19 mouse cellular contexts compared by ENCODE assay signal in the genomic region with DNA sequence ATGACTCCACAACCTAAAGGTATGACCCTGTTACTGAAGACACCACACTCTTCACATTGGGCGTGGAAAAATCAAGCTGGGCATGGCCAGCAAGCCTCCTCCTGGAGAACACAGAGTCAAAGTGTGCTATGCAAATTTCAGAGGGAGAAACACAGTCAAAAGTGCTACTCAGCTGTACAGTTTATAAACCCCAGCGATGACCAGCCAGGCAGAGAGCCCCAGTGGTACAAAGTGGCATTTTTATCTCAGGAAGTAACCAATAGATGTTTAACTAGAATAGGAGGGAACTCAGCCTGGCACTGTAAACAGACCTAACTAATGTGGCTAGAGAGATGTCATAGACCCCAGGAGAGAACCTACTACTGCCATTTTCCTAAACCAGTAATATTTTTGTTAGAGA.
DNase-seq lines count a peak whose midpoint lies in the region; ATAC-seq and TF ChIP-seq lines count a peak whose summit lies in the region.
"Had no signal": no experiment of that assay in that cellular context is flagged by ENCODE, and none has a peak within 500 bp of the region (broad histone marks: within the 10 kb centered on the region; RNA-seq: fewer than 3 reads in every experiment).

No protein-coding gene starts in this region.

- 55% methylated on average over 2 of the region's 2 CpGs for WGBS in kidney, embryonic 16.5 days
- WGBS in kidney, embryonic 14.5 days = 63% methylated on average over 2 of the region's 2 CpGs
- WGBS in midbrain, postnatal 0 days = 85% methylated on average over 2 of the region's 2 CpGs
- WGBS in midbrain, embryonic 16.5 days = 77% methylated on average over 2 of the region's 2 CpGs
- 82% methylated on average over 2 of the region's 2 CpGs for WGBS in embryonic facial prominence, embryonic 10.5 days

- no peaks in the 10 kb centered on the region for H3K9me3 ChIP-seq in kidney, embryonic 16.5 days (ENCODE audit: low read length)
- H3K9me3 ChIP-seq in kidney, embryonic 14.5 days (ENCODE audit: control insufficient read depth, low read length) = no peaks in the 10 kb centered on the region
- H3K9me3 ChIP-seq in midbrain, postnatal 0 days (ENCODE audit: low read length) = no peaks in the 10 kb centered on the region
- H3K9me3 ChIP-seq in midbrain, embryonic 16.5 days (replicated peaks; ENCODE audit: control insufficient read depth, low read length, poor library complexity, severe bottlenecking) = no peaks in the 10 kb centered on the region
- H3K9me3 ChIP-seq in embryonic facial prominence, embryonic 10.5 days = no peaks in the 10 kb centered on the region
- H3K9me3 ChIP-seq: forebrain, embryonic 13.5 days; heart, embryonic 12.5 days; hindbrain, embryonic 10.5 days had no signal

- H3K4me2 ChIP-seq in kidney, embryonic 16.5 days (replicated peaks; ENCODE audit: low read depth, low read length) = no peak overlapping the region
- no peak overlapping the region for H3K4me2 ChIP-seq in kidney, embryonic 14.5 days (replicated peaks; ENCODE audit: low read depth, low read length)
- no peak overlapping the region for H3K4me2 ChIP-seq in midbrain, postnatal 0 days (ENCODE audit: low read depth, low read length, poor library complexity, severe bottlenecking)
- no peak overlapping the region for H3K4me2 ChIP-seq in midbrain, embryonic 16.5 days (ENCODE audit: low read length)
- H3K4me2 ChIP-seq: forebrain, embryonic 13.5 days; heart, embryonic 12.5 days; hindbrain, embryonic 14.5 days had no signal

- TF ChIP-seq CTCF in midbrain, postnatal 0 days (IDR thresholded peaks at IDR 0.05) = 0 out of 2 replicates have a peak, but pooled peaks have one; percentile 10

- peak; percentile 35; the same call in 1 of the 2 replicates for ATAC-seq in kidney, embryonic 16.5 days (ENCODE audit: low FRiP score, low TSS enrichment)
- no peak for ATAC-seq in kidney, embryonic 14.5 days (ENCODE audit: low FRiP score, low TSS enrichment)
- no peak for ATAC-seq in midbrain, postnatal 0 days (ENCODE audit: low FRiP score)
- ATAC-seq in midbrain, embryonic 16.5 days = no peak
- ATAC-seq: activated CD4-positive, CD25-positive, alpha-beta regulatory T cell, adult 4 months; forebrain, embryonic 13.5 days; forebrain, postnatal 0 days; Patski had no signal

- H3K27ac ChIP-seq in kidney, embryonic 16.5 days (ENCODE audit: low read length) = no peak overlapping the region
- H3K27ac ChIP-seq in kidney, embryonic 14.5 days (ENCODE audit: low read depth, low read length) = no peak overlapping the region
- no peak overlapping the region for H3K27ac ChIP-seq in midbrain, postnatal 0 days (ENCODE audit: low read depth, low read length)
- H3K27ac ChIP-seq in midbrain, embryonic 16.5 days (ENCODE audit: low read length) = no peak overlapping the region
- no peak overlapping the region for H3K27ac ChIP-seq in embryonic facial prominence, embryonic 10.5 days (replicated peaks)
- H3K27ac ChIP-seq: forebrain, embryonic 13.5 days; hindbrain, embryonic 10.5 days; hindbrain, embryonic 14.5 days had no signal

- no peaks in the 10 kb centered on the region for H3K36me3 ChIP-seq in kidney, embryonic 16.5 days (ENCODE audit: insufficient read depth, low read length)
- H3K36me3 ChIP-seq in kidney, embryonic 14.5 days (ENCODE audit: control insufficient read depth, insufficient read depth, low read length) = no peaks in the 10 kb centered on the region
- H3K36me3 ChIP-seq in midbrain, postnatal 0 days (ENCODE audit: insufficient read depth, low read length) = no peaks in the 10 kb centered on the region
- H3K36me3 ChIP-seq in midbrain, embryonic 16.5 days (ENCODE audit: control insufficient read depth, insufficient read depth, low read length) = no peaks in the 10 kb centered on the region
- H3K36me3 ChIP-seq in embryonic facial prominence, embryonic 10.5 days (replicated peaks) = no peaks in the 10 kb centered on the region
- H3K36me3 ChIP-seq: hindbrain, embryonic 10.5 days had no signal

- H3K4me3 ChIP-seq in kidney, embryonic 16.5 days (ENCODE audit: low read length) = no peak overlapping the region
- H3K4me3 ChIP-seq in kidney, embryonic 14.5 days (ENCODE audit: low read length) = no peak overlapping the region
- no peak overlapping the region for H3K4me3 ChIP-seq in midbrain, postnatal 0 days (ENCODE audit: low read depth, low read length)
- no peak overlapping the region for H3K4me3 ChIP-seq in midbrain, embryonic 16.5 days (ENCODE audit: low read depth, low read length)
- no peak overlapping the region for H3K4me3 ChIP-seq in embryonic facial prominence, embryonic 10.5 days
- H3K4me3 ChIP-seq: forebrain, embryonic 13.5 days; heart, embryonic 12.5 days; hindbrain, embryonic 10.5 days had no signal

- no peak overlapping the region for H3K9ac ChIP-seq in kidney, embryonic 16.5 days (replicated peaks; ENCODE audit: low read length)
- no peak overlapping the region for H3K9ac ChIP-seq in kidney, embryonic 14.5 days (ENCODE audit: low read depth, low read length)
- H3K9ac ChIP-seq in midbrain, postnatal 0 days (replicated peaks; ENCODE audit: low read length, poor library complexity, severe bottlenecking) = no peak overlapping the region
- no peak overlapping the region for H3K9ac ChIP-seq in midbrain, embryonic 16.5 days (ENCODE audit: low read depth, low read length)
- H3K9ac ChIP-seq: forebrain, embryonic 13.5 days; forebrain, postnatal 0 days; heart, embryonic 12.5 days; hindbrain, embryonic 14.5 days had no signal

- no peaks in the 10 kb centered on the region for H3K27me3 ChIP-seq in kidney, embryonic 16.5 days (ENCODE audit: insufficient read depth, low read length)
- no peaks in the 10 kb centered on the region for H3K27me3 ChIP-seq in kidney, embryonic 14.5 days (ENCODE audit: control insufficient read depth, insufficient read depth, low read length)
- no peaks in the 10 kb centered on the region for H3K27me3 ChIP-seq in midbrain, postnatal 0 days (ENCODE audit: insufficient read depth, low read length)
- no peaks in the 10 kb centered on the region for H3K27me3 ChIP-seq in midbrain, embryonic 16.5 days (ENCODE audit: control insufficient read depth, insufficient read depth, low read depth, low read length)
- H3K27me3 ChIP-seq in embryonic facial prominence, embryonic 10.5 days (replicated peaks; ENCODE audit: low read depth, poor library complexity, severe bottlenecking) = no peaks in the 10 kb centered on the region
- H3K27me3 ChIP-seq: forebrain, embryonic 13.5 days; heart, embryonic 12.5 days had no signal

- H3K4me1 ChIP-seq in kidney, embryonic 16.5 days (ENCODE audit: insufficient read depth, low read length) = no peaks in the 10 kb centered on the region
- H3K4me1 ChIP-seq in kidney, embryonic 14.5 days (ENCODE audit: control insufficient read depth, insufficient read depth, low read length) = no peaks in the 10 kb centered on the region
- no peaks in the 10 kb centered on the region; the same call in 1 of the 2 replicates for H3K4me1 ChIP-seq in midbrain, postnatal 0 days (ENCODE audit: insufficient read depth, low read length)
- H3K4me1 ChIP-seq in midbrain, embryonic 16.5 days (ENCODE audit: control insufficient read depth, insufficient read depth, low read length) = peaks cover 10% of the 10 kb centered on the region
- peaks cover 14% of the 10 kb centered on the region for H3K4me1 ChIP-seq in embryonic facial prominence, embryonic 10.5 days

- DNase-seq in midbrain, postnatal 0 days (ENCODE audit: low spot score) = no peak
- peak; percentile 42 to 55 for DNase-seq in B cell, adult 2 months
- no peak for DNase-seq in embryonic facial prominence, embryonic 10.5 days (ENCODE audit: low spot score)
- DNase-seq: adrenal gland, adult 2 months; adrenal gland, postnatal 25 days; cerebellum, adult 18-20 months; cerebellum, adult 9-11 months; cerebellum, postnatal 36 days; forebrain, postnatal 0 days; gastrocnemius, postnatal 14 days had no signal

Comparison
In these comparisons a context has a peak if more than half of its experiments do, and no peak if none do; other contexts are left out.
1. DNase-seq: peak in B cell, adult 2 months (2 of 2); none in midbrain, postnatal 0 days (single experiment) and embryonic facial prominence, embryonic 10.5 days (single experiment).